Mouse (Mus musculus): ENCODE measurements around the gene Ly6g6d.

Ly6g6d gene

DNA sequence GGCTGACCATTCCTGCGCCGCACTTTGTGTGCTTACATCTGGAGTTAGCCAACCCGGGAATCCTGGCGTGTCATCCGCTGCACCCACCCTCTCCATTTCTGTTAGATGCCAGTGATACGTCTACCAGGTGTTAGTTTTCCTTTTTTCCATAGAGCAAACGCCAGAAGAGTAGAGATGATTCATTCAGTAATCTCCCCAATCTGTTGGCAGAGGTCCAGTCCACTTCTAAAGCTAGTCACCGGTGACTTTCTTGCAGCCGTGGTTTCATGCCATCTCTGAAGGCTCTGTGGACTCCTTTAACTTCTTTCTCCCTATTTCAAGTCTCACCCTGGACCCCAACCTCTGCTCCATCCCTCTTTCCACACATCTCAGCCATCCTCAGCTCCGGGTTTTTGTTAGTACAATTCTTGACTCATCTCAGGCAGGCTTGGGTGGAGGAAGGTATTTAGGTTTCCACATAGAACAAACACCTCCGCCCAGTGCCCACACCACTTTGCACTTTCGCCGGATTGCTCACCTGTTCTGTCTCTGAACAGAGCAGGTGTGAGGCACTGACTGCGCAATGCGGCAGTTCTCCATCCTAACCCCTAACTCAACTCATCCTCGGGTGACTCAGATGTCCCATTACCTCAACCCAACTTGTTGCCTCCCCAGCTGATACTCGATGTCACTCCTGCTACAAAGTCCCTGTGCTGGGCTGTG is 9.5 kb downstream of the Ly6g6d start:
- peak in 1 of 2 experiments; percentile 59 for DNase-seq

GRCm38 (mm10) chr17:35066084-35066483 is 11.8 kb downstream of the Ly6g6d start, which contains the start of gene Mpig6b:
Gene Mpig6b (minus strand): TSS chr17:35066184.
- DNase-seq, result no peak

DNA sequence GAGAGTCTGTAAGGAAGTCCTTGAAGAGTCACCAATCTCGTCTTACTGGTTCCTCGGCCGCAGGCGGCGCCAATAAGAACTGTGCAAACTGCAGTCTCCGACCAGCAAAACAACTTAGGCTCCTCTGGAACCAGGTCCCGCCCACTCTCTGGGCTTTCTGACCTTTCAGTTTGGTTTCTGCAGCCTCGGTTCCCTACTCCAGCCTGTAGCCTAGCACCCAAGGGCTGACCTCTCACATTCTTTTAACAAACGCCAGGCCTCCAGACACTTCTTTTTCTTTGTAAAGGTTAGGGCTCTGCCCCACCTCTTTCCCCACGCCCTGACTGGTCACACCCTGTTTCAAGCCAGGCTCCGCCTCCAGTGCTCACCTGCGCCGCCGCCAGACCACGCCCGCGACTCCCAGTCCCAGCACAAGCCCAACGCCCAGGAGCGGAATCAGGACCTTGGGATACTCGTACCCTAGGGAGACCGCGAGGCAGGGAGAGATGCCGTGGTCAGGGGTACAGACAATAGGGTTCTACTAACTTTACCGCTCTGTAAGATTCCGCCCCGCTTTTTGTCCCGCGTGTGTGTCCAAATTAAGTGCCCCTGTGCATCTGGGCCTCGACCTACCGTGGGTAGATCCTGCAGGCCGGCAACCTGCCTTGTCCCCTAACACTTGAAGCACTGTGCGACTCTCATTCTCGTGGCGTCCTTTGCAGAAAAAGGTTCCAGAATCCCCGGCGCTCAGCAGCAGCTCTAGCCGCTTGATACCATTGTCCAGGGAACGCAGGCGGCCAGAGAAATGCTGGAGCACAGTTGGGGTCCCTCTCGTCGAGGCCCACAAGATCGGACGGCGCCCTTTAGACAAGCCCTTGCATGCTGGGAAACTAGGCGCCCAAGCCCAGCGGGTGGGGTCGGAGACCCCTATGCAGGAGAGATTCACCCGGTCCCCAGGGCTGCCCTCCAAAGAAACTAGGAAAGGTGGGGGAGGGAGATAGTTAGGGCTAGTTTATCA is 12.6 kb downstream of the Ly6g6d start, which contains the start of gene Ly6g6c:
Gene Ly6g6c (plus strand): TSS at position 438 of the 997 bp plus-strand sequence.
- DNase-seq, result peak; percentile 89 to 93

DNA sequence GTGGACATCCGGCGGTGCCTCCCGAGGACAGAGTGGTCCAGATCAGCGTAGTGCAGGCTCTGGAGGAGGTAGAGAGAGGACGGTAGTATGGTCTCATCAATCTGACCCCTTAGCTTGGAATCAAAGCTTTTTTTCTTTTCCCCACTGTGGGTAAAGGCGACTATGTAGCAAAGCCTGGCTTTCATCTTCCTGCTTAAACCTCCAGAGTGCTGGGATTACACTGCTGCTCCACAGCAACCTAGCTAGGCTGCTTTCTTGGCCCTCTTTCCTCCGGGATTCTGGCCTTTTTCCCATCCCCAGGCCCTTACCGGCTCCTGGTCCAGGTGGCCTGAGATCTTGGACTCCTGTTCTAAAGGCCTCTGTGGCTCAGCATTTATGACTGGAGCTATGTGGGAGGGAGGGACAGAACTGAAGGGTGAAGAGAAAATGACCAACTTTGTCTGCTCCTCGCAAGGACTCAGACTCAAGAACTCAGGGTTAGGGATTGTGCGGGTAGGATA is 13.4 kb downstream of the Ly6g6d start:
- no peak for DNase-seq

- no peak for DNase-seq
Measured at GRCm38 (mm10) chr17:35063466-35063865, 14.4 kb downstream of the Ly6g6d start.

DNA sequence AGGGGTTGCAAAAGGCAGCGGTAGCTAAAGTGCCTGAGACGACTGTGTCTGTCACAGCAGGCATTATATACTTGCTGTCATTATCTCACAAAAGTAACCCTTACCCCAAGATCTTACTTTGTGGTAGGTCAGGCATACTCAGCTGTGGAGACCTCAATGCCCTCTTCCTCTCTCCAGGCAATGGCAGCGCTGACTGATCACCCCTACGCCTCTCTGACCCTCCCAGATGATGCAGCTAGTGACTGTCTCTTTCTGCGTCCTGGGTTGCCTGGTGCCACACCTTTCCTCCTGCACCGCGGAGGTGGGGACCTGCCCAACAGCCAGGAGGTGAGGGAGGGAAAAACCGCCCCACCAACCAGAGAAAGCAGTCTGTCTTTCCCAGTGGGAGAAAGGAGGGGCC is 16.6 kb downstream of the Ly6g6d start:
- no peak for DNase-seq

- peak; percentile 53 to 62 for DNase-seq
Measured at GRCm38 (mm10) chr17:35060737-35061297, 17.0 kb downstream of the Ly6g6d start.

DNA sequence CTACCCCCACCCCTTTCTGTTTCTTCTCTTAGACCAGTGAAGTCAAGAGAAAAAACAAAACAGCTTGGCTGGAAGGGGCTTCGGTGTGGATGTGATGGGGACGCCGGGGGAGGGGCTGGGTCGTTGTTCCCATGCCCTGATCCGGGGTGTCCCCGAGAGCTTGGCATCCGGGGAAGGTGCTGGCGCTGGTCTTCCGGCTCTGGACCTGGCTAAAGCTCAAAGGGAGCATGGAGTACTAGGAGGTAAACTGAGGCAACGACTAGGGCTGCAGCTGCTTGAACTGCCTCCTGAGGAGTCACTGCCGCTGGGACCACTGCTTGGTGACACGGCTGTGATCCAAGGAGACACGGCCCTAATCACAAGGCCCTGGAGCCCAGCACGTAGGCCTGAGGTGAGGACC is 17.8 kb downstream of the Ly6g6d start:
- no peak for DNase-seq

GRCm38 (mm10) chr17:35058911-35059892 is 18.7 kb downstream of the Ly6g6d start, which contains the start of gene Ddah2:
Gene Ddah2 (plus strand): TSS chr17:35059035.
- peak; percentile 88 to 92 for DNase-seq

GRCm38 (mm10) chr17:35058316-35058715 is 19.5 kb downstream of the Ly6g6d start:
- no peak for DNase-seq

DNA sequence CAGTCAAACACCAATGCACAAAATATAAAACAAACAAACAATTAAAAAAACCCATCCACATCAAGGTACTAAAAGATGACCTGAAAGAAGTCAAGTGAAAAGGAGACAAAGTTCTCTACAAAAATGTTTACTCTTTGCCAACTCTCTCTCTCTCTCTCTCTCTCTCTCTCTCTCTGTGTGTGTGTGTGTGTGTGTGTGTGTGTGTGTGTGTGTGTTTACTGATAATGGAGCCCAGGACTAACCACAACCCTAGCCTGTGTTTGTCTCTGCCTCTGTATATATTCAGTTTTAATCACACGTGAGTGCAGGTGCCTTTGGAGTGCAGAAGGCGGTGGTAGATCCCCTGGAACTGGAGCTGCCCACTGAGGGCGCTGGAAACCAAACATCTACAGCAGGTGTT is 20.8 kb downstream of the Ly6g6d start:
- DNase-seq, result no peak

DNA sequence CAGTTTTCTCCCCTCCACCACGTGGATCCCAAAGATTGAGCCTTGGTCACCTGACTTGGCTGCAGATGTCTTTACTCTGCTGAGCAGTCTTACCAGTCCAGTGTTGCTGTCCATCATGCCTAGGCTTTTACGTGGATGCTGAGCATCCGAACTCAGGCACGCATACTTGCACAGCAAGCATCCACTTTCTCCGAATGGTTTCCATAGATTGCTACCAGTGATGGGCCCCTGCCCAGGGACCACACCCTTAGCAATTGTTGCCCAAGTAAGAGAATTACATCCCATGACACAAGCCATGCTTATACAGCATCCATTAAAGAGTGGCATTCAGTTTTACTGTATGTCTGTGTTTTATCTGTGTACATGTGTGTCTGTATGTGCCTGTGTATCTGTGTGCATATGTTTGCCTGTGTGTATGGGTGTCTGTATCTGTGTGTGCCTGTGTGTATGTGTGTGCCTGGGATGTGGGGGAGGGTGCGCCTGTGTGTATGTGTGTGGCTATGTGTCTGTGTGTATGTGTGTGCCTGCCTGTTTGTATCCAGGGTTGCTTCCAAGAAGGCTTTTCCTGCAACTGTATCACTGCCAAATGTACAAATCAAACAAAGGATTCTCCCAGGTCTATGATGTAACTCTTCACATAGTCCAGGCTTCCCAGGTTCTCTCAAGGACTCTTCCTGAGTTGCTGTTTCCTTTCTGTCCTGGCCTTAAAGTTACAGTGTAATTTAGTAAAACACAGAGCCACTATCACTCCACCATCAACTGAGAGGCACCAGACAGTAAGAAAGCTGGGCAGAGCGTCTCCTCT is 22.0 kb downstream of the Ly6g6d start:
- no peak for DNase-seq

DNA sequence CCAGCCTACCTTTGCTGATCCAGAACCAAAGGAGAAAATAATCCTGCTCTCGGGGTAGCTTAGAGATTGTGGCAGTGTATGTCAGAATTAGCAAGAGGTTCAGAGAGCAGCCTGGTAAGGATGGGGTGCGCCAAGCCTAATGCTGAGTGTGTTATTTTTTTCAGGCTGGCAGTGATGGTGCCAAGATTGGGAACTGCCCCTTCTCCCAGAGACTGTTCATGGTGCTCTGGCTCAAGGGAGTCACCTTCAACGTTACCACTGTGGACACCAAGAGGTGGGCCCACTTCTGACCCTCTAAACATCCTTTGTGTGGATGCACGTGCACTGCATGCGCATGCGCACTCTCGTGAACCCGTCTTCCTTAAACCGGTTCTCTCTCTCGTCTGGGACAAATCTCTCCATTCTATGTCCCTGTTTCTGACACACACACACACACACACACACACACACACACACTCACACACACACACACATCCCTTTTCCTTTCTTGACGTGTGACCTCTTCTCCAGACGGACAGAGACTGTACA is 25.5 kb downstream of the Ly6g6d start:
- DNase-seq, result no peak

GRCm38 (mm10) chr17:35051156-35052086 is 26.4 kb downstream of the Ly6g6d start:
- peak; percentile 86 to 90 for DNase-seq

DNA sequence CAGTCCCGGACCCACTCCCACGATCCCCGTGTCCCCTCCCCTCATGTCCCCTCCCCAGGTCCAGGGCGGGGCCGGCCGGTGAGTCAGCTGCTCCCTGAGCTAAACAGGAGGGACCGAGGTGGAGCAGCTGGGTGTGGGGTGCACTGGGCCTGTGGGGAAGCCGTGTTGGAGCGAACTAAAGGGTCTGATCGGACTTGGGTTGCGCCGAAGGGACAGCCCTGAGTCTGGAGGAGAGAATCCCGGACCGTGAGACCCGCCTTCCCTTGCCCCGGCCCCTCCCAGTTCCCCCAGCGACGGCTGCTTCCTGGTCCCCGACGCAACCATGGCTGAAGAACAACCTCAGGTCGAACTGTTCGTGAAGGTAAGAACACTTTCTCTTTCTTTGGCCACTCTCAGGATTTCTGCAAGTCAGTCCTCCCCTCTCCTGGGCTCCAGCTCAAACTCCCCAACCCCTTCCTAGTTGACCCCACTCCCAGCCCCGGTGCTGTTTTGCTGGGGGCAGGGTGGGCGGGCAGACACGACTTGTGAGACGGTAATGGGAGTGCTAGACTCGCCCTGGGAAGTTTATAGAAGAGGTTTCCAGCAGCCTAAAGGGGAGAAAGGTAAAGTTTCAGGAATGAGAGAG is 27.6 kb downstream of the Ly6g6d start:
- peak; percentile 88 for DNase-seq

DNA sequence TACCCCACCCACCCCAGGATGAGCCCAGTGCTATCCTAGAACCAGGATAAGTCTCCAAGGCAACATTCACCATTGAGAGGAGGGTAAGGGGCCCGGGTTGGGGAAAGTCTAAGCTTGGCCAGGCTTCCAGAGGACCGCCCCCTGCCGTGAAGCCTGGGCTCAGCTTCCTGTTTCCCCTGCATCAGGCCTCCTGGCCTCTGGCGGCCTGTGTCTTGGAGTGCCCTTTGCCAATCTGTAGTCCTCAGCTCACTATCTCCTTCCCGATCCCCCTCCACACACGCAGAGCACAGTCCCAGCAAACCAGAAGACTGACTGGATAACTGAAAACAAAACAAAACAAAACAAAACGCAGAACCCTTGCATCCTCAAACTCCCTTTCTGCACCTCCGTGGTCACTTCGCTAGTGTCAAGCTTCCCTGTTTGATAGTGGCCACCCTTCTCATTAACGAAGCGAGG is 28.3 kb downstream of the Ly6g6d start, which contains the start of gene Clic1:
Gene Clic1 (plus strand): TSS at position 406 of the 456 bp plus-strand sequence.
- peak; percentile 60 to 70 for DNase-seq

GRCm38 (mm10) chr17:35048932-35049440 is 28.9 kb downstream of the Ly6g6d start:
- no peak for DNase-seq

Measured in lung, adult 18-20 months (tissue).